Mouse (Mus musculus): ENCODE measurements around the gene Rbm3. TPM values are rescaled to one million over a fixed set of nuclear protein-coding genes. Genes with fewer than 3 reads are reported as not detected.

The Rbm3 gene
- polyA plus RNA-seq, 1 experiment from 2014 or later: 494 TPM

DNA sequence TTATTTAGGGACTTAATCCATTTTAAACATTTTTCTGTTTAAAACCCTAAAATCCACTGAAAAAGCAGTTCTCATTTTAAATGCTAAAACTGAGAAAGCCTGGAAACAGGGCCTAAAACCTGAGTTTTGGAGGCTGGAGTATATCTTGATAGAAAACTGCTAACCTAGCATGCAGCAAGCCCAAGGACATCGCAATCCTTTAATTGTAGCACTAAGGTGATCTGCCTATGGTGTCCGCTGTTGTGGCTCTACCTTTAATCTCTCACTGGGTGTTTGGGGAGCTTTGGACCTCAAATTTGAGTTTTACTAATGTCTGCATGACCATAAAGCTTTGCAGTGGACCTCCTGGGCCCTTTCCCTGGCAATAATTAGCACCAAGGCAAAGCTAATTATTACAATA, 5.2 kb downstream of the Rbm3 start:
- Histone ChIP-seq H3K9me3 (ENCODE audit: control insufficient read depth, low read length) (no peaks in the 10 kb centered on the region), H3K27ac (ENCODE audit: low read depth, low read length) (no peak overlapping the region), H3K4me1 (replicated peaks; ENCODE audit: control insufficient read depth, insufficient read depth, low read length) (no peaks in the 10 kb centered on the region), H3K4me3 (ENCODE audit: low read depth, low read length) (no peak overlapping the region), H3K4me2 (ENCODE audit: low read depth, low read length, severe bottlenecking) (no peak overlapping the region), H3K27me3 (ENCODE audit: control insufficient read depth, insufficient read depth, low read length) (no peaks in the 10 kb centered on the region), H3K9ac (ENCODE audit: low read length) (no peak overlapping the region), H3K36me3 (ENCODE audit: control insufficient read depth, insufficient read depth, low read length) (peaks cover 3% of the 10 kb centered on the region; the same call in 1 of the 2 replicates)
- no peak for DNase-seq (ENCODE audit: low spot score)
- 94% methylated on average over 2 of the region's 2 CpGs for WGBS
- no peak for ATAC-seq (replicated peaks; ENCODE audit: low FRiP score)

GRCm38 (mm10) chrX:8139480-8139879, 6.2 kb downstream of the Rbm3 start:
- Histone ChIP-seq H3K4me2 (ENCODE audit: low read depth, low read length, severe bottlenecking) (no peak overlapping the region), H3K9me3 (ENCODE audit: control insufficient read depth, low read length) (no peaks in the 10 kb centered on the region), H3K27ac (ENCODE audit: low read depth, low read length) (no peak overlapping the region), H3K4me3 (ENCODE audit: low read depth, low read length) (no peak overlapping the region), H3K4me1 (replicated peaks; ENCODE audit: control insufficient read depth, insufficient read depth, low read length) (no peaks in the 10 kb centered on the region), H3K9ac (ENCODE audit: low read length) (no peak overlapping the region), H3K36me3 (ENCODE audit: control insufficient read depth, insufficient read depth, low read length) (peaks cover 3% of the 10 kb centered on the region; the same call in 1 of the 2 replicates), H3K27me3 (ENCODE audit: control insufficient read depth, insufficient read depth, low read length) (no peaks in the 10 kb centered on the region)
- no peak for ATAC-seq (replicated peaks; ENCODE audit: low FRiP score)
- no peak for DNase-seq (ENCODE audit: low spot score)
- WGBS: 70% methylated on average over 1 of the region's 1 CpGs

DNA sequence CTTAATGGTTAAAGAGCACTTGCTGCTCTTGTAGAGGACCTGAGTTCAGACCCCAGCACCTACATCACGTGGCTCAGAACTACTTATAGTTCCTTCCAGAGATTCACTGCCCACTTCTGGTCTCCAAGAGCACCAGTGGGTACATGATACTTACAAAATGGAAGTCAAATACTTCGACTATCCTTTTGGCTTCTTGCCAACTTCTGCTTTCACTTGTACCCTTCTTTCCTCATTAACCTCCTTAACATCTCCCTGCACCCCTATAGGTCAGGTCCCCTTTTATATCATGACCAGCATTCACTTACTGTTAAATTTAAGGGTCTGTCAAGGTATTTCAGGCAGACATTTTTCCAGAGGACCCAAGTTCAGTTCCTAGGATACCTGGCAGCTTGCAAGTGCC, 9.8 kb downstream of the Rbm3 start:
- Histone ChIP-seq H3K27ac (ENCODE audit: low read depth, low read length) (no peak overlapping the region), H3K9me3 (ENCODE audit: control insufficient read depth, low read length) (no peaks in the 10 kb centered on the region), H3K4me3 (ENCODE audit: low read depth, low read length) (no peak overlapping the region), H3K9ac (ENCODE audit: low read length) (no peak overlapping the region), H3K4me2 (ENCODE audit: low read depth, low read length, severe bottlenecking) (no peak overlapping the region), H3K4me1 (replicated peaks; ENCODE audit: control insufficient read depth, insufficient read depth, low read length) (no peaks in the 10 kb centered on the region), H3K36me3 (ENCODE audit: control insufficient read depth, insufficient read depth, low read length) (no peaks in the 10 kb centered on the region), H3K27me3 (ENCODE audit: control insufficient read depth, insufficient read depth, low read length) (no peaks in the 10 kb centered on the region)
- no peak for DNase-seq (ENCODE audit: low spot score)
- no peak for ATAC-seq (replicated peaks; ENCODE audit: low FRiP score)
- 66% methylated on average over 2 of the region's 2 CpGs for WGBS

- peak within 1 kb of the TSS; percentile 62 for H3K4me2 ChIP-seq (ENCODE audit: low read depth, low read length, severe bottlenecking)
- no peaks in the 10 kb centered on the region for H3K27me3 ChIP-seq (ENCODE audit: control insufficient read depth, insufficient read depth, low read length)
- DNase-seq (ENCODE audit: low spot score): peak; percentile 90
- no peaks in the 10 kb centered on the region; the same call in 1 of the 2 replicates for H3K36me3 ChIP-seq (ENCODE audit: control insufficient read depth, insufficient read depth, low read length)
- no peaks in the 10 kb centered on the region for H3K9me3 ChIP-seq (ENCODE audit: control insufficient read depth, low read length)
- peak within 1 kb of the TSS; percentile 92 for H3K27ac ChIP-seq (ENCODE audit: low read depth, low read length)
- 19% methylated on average over 36 of the region's 40 CpGs for WGBS
- ATAC-seq (replicated peaks; ENCODE audit: low FRiP score): peak; percentile 88
- H3K4me3 ChIP-seq (ENCODE audit: low read depth, low read length): peak within 1 kb of the TSS; percentile 46
- peak within 1 kb of the TSS; percentile 55; the same call in 1 of the 2 replicates for H3K9ac ChIP-seq (ENCODE audit: low read length)
- H3K4me1 ChIP-seq (replicated peaks; ENCODE audit: control insufficient read depth, insufficient read depth, low read length): no peaks in the 10 kb centered on the region
These were observed 13.4 kb downstream of the Rbm3 start, which contains the start of gene Wdr13 for GRCm38 (mm10) chrX:8132017-8132976. Wdr13 (minus strand) TSS chrX:8132892.

- no peaks in the 10 kb centered on the region for H3K9me3 ChIP-seq (ENCODE audit: control insufficient read depth, low read length)
- H3K4me1 ChIP-seq (replicated peaks; ENCODE audit: control insufficient read depth, insufficient read depth, low read length): no peaks in the 10 kb centered on the region
- 0 out of 2 replicates have a peak overlapping the region, but pooled peaks have one; percentile 46 for H3K4me3 ChIP-seq (ENCODE audit: low read depth, low read length)
- peak overlapping the region; percentile 62; the same call in 1 of the 2 replicates for H3K4me2 ChIP-seq (ENCODE audit: low read depth, low read length, severe bottlenecking)
- ATAC-seq (replicated peaks; ENCODE audit: low FRiP score): 0 out of 2 replicates have a peak, but pooled peaks have one; percentile 6
- no peaks in the 10 kb centered on the region for H3K27me3 ChIP-seq (ENCODE audit: control insufficient read depth, insufficient read depth, low read length)
- no peaks in the 10 kb centered on the region; the same call in 1 of the 2 replicates for H3K36me3 ChIP-seq (ENCODE audit: control insufficient read depth, insufficient read depth, low read length)
- no peak overlapping the region for H3K9ac ChIP-seq (ENCODE audit: low read length)
- no peak for DNase-seq (ENCODE audit: low spot score)
- WGBS: 90% methylated on average over 17 of the region's 17 CpGs
- no peak overlapping the region for H3K27ac ChIP-seq (ENCODE audit: low read depth, low read length)
These were observed 14.3 kb downstream of the Rbm3 start for GRCm38 (mm10) chrX:8131393-8131792.

- WGBS: 81% methylated on average over 7 of the region's 7 CpGs
- no peak overlapping the region for H3K4me3 ChIP-seq (ENCODE audit: low read depth, low read length)
These were observed 20.4 kb downstream of the Rbm3 start for GRCm38 (mm10) chrX:8125235-8125634.

GRCm38 (mm10) chrX:8123821-8124470, 21.7 kb downstream of the Rbm3 start:
- no peak overlapping the region for H3K4me3 ChIP-seq (ENCODE audit: low read depth, low read length)
- WGBS: 83% methylated on average over 6 of the region's 6 CpGs

More at GRCm38 (mm10) chrX:8125235-8125634, 20.4 kb downstream of the Rbm3 start:
- H3K4me2 ChIP-seq (ENCODE audit: low read depth, low read length, severe bottlenecking): no peak overlapping the region
- no peaks in the 10 kb centered on the region for H3K4me1 ChIP-seq (replicated peaks; ENCODE audit: control insufficient read depth, insufficient read depth, low read length)
- no peaks in the 10 kb centered on the region for H3K9me3 ChIP-seq (ENCODE audit: control insufficient read depth, low read length)
- ATAC-seq (replicated peaks; ENCODE audit: low FRiP score): no peak
- no peak overlapping the region for H3K9ac ChIP-seq (ENCODE audit: low read length)
- H3K36me3 ChIP-seq (ENCODE audit: control insufficient read depth, insufficient read depth, low read length): no peaks in the 10 kb centered on the region; the same call in 1 of the 2 replicates
- H3K27me3 ChIP-seq (ENCODE audit: control insufficient read depth, insufficient read depth, low read length): no peaks in the 10 kb centered on the region
- DNase-seq (ENCODE audit: low spot score): no peak
- H3K27ac ChIP-seq (ENCODE audit: low read depth, low read length): no peak overlapping the region

GRCm38 (mm10) chrX:8117264-8117663, 28.4 kb downstream of the Rbm3 start:
- no peak for DNase-seq (ENCODE audit: low spot score)
- ATAC-seq (replicated peaks; ENCODE audit: low FRiP score): no peak
- Histone ChIP-seq H3K4me3 (ENCODE audit: low read depth, low read length) (no peak overlapping the region), H3K9me3 (ENCODE audit: control insufficient read depth, low read length) (no peaks in the 10 kb centered on the region), H3K4me2 (ENCODE audit: low read depth, low read length, severe bottlenecking) (no peak overlapping the region), H3K27me3 (ENCODE audit: control insufficient read depth, insufficient read depth, low read length) (no peaks in the 10 kb centered on the region), H3K36me3 (ENCODE audit: control insufficient read depth, insufficient read depth, low read length) (no peaks in the 10 kb centered on the region), H3K4me1 (replicated peaks; ENCODE audit: control insufficient read depth, insufficient read depth, low read length) (no peaks in the 10 kb centered on the region), H3K9ac (ENCODE audit: low read length) (no peak overlapping the region), H3K27ac (ENCODE audit: low read depth, low read length) (no peak overlapping the region)

More at GRCm38 (mm10) chrX:8123821-8124470, 21.7 kb downstream of the Rbm3 start:
- ATAC-seq (replicated peaks; ENCODE audit: low FRiP score): no peak
- no peaks in the 10 kb centered on the region for H3K27me3 ChIP-seq (ENCODE audit: control insufficient read depth, insufficient read depth, low read length)
- H3K27ac ChIP-seq (ENCODE audit: low read depth, low read length): no peak overlapping the region
- H3K4me2 ChIP-seq (ENCODE audit: low read depth, low read length, severe bottlenecking): no peak overlapping the region
- H3K36me3 ChIP-seq (ENCODE audit: control insufficient read depth, insufficient read depth, low read length): no peaks in the 10 kb centered on the region; the same call in 1 of the 2 replicates
- H3K9ac ChIP-seq (ENCODE audit: low read length): no peak overlapping the region
- no peak for DNase-seq (ENCODE audit: low spot score)
- H3K9me3 ChIP-seq (ENCODE audit: control insufficient read depth, low read length): no peaks in the 10 kb centered on the region
- H3K4me1 ChIP-seq (replicated peaks; ENCODE audit: control insufficient read depth, insufficient read depth, low read length): no peaks in the 10 kb centered on the region

Measured in forebrain, embryonic 11.5 days (tissue).